Mouse (Mus musculus) megakaryocyte, embryonic 14.5 days (primary cell): ENCODE measurements around the gene Prom2. TPM values are rescaled to one million over a fixed set of nuclear protein-coding genes. Genes with fewer than 3 reads are reported as not detected.
A peak's percentile ranks its signal among the peaks of the same experiment; 100 is the strongest.

Source experiments
- H3K27me3 ChIP-seq: replicated peaks from 2 replicates; pipeline ENCODE3; 2012; ENCODE audit warnings: inconsistent platforms
- H3K36me3 ChIP-seq: replicated peaks from 2 replicates; pipeline ENCODE3; 2012; ENCODE audit warnings: low read length, inconsistent platforms, mixed read lengths
- H3K4me1 ChIP-seq: 2 replicates; pipeline ENCODE4 v1.6.1; 2012; ENCODE audit warnings: inconsistent platforms
- H3K4me3 ChIP-seq: replicated peaks from 2 replicates; pipeline ENCODE3; 2012; ENCODE audit warnings: moderate library complexity, mild to moderate bottlenecking, inconsistent platforms
- H3K9me3 ChIP-seq: 2 replicates; pipeline ENCODE4 v1.6.1; 2012; ENCODE audit warnings: inconsistent platforms
- FLI1 ChIP-seq: IDR thresholded peaks from 2 replicates; pipeline ENCODE4 v1.6.1; 2012; ENCODE audit warnings: low read length, inconsistent platforms, mixed read lengths
- GATA1 ChIP-seq: IDR thresholded peaks from 3 replicates; pipeline ENCODE4 v1.6.1; 2012; ENCODE audit warnings: mixed read lengths, low read length, inconsistent platforms, borderline replicate concordance
- polyA plus RNA-seq: library from polyadenylated mRNA; stranded (reverse); fragments of >175 nt; gene quantifications from 2 replicates; pipeline ENCODE4 v1.2.3, GENCODE M21; 2012; ENCODE audit warnings: low replicate concordance; ENCODE audit not compliant: insufficient read depth

Gene Prom2
- polyA plus RNA-seq, 1 experiment: not detected

DNA sequence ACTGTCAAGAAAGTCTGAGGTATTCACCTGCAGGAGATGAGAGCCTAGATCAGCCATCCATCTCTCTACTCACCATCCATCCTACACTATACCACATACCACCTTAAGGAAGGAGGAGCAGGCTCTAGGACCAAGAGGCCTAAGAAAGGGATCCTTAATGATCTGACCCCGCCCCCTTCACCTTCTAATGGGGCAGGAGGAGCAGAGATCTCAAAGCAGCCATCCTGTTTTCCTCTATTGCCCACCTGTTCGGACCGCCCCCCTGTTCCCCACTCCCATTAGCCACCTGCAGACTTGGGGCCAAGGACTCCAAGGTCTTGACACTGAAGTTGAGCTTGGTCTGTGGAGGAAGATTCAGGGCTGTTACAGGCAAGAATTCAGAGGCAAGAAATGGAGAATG lies 10.8 kb downstream of the Prom2 start:
- TF ChIP-seq GATA1 (no peak), FLI1 (no peak)
- Histone ChIP-seq H3K9me3 (no peaks in the 10 kb centered on the region), H3K4me3 (no peak overlapping the region), H3K36me3 (no peaks in the 10 kb centered on the region), H3K27me3 (peaks cover 73% of the 10 kb centered on the region), H3K4me1 (no peaks in the 10 kb centered on the region)

DNA sequence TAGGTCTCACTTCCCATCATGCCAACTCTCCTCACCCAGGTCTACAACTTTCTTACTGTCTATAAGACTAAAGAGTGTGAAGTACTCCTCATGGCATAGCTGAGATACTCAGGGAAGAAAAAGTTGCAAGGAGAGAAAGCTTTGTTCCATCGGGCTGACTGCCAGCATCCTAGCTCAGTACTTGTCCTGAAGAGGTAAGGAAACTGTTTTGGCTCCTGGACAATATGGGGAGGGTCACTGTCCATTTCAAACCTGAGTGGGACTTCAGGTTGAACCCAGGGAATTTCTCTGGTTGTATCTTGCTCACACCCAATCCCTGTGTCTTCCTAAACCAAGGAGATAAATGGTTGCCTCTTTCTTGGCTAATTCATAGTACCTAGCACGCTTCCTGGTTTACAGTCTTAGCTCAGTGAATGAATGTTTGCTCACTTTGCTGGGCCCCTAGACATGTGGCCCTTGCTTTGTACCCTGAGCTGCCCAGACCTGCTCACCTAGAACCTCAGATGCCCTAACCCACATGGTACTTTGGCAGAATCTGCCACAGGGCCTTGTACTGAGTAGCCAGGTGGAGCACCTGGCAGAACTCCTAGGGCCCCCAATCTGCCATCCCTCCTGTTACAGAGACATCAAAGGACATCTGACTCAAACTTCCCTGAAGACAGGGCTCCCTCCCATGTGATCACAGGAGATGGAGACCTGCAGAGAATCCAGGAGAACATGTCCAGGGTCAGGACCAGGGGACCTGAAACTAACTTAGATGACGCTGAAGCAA lies 16.1 kb downstream of the Prom2 start:
- H3K4me1 ChIP-seq: peaks cover 22% of the 10 kb centered on the region
- H3K36me3 ChIP-seq: no peaks in the 10 kb centered on the region
- H3K4me3 ChIP-seq: no peak overlapping the region
- H3K27me3 ChIP-seq: peaks cover 88% of the 10 kb centered on the region
- TF ChIP-seq FLI1: no peak
- TF ChIP-seq GATA1: no peak
- no peaks in the 10 kb centered on the region for H3K9me3 ChIP-seq

DNA sequence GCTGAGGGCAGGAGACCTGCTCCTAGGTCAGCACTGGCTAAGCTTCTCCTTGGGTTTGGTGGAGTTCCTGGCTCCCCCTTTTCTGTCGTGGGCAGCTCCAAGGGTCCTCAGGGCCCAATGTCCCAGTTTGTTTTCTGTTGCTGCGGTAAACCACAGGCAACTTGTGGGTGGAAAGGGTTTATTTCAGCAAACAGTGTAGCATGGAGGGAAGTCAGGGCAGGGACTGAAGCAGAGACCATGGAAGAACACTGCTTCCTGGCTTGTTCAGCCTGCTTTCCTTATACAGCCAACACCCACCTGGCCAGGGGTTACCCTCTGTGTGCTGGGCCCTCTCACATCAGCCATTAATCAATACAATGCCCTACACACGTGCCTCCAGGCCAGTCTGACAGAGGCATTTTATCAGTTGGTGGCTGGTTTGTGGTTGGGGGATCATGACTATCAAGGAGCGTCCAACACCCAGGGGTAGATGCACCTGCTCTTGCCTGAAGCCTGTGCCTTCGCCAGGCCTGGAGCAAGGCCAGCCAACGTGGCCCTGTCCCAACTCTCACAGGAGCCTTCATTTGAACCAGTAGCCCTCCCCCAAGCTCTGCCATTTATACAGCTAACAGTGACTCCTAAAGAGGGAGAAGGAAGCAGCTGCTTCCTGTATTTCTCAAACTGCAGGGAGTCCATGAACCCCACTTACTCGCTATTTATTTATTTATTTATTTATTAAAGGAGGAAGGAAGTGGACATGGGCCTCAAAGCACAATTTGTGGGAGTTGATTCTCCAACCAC lies 17.1 kb downstream of the Prom2 start:
- no peak for TF ChIP-seq FLI1
- no peak for TF ChIP-seq GATA1
- H3K4me3 ChIP-seq: no peak overlapping the region

DNA sequence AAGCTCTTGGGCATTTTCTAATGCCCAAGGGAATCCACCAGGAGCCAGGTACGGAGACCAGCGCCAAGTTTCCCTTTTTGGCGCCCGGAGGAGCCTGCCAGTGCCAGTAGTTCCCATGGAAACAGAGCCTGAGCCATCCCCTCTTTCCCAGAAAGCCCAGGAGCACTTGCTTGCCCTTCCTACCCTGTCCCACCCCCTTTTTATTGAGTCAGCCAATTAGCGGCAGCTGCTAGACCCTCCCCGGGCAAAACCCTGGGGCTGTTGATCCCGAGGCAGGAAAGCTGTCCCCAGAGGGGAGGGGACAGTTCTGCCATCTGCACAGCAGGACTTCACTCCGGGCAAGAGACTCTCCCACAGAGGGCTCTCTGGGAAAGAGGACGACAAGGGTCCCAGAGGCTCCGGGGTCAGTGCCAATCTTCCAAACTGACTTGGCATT lies 19.2 kb downstream of the Prom2 start, which contains the start of gene Kcnip3:
Kcnip3 (minus strand) TSS at position 89 of the 436 bp plus-strand sequence.
- H3K36me3 ChIP-seq: no peaks in the 10 kb centered on the region
- TF ChIP-seq FLI1: no peak
- no peak for TF ChIP-seq GATA1
- H3K27me3 ChIP-seq: peaks cover 89% of the 10 kb centered on the region
- H3K4me3 ChIP-seq: peak within 1 kb of the TSS; percentile 42
- H3K9me3 ChIP-seq: no peaks in the 10 kb centered on the region
- peaks cover 22% of the 10 kb centered on the region for H3K4me1 ChIP-seq

More for the DNA sequence above, 17.1 kb downstream of the Prom2 start:
- peaks cover 22% of the 10 kb centered on the region for H3K4me1 ChIP-seq
- peaks cover 88% of the 10 kb centered on the region for H3K27me3 ChIP-seq
- no peaks in the 10 kb centered on the region for H3K9me3 ChIP-seq
- no peaks in the 10 kb centered on the region for H3K36me3 ChIP-seq

DNA sequence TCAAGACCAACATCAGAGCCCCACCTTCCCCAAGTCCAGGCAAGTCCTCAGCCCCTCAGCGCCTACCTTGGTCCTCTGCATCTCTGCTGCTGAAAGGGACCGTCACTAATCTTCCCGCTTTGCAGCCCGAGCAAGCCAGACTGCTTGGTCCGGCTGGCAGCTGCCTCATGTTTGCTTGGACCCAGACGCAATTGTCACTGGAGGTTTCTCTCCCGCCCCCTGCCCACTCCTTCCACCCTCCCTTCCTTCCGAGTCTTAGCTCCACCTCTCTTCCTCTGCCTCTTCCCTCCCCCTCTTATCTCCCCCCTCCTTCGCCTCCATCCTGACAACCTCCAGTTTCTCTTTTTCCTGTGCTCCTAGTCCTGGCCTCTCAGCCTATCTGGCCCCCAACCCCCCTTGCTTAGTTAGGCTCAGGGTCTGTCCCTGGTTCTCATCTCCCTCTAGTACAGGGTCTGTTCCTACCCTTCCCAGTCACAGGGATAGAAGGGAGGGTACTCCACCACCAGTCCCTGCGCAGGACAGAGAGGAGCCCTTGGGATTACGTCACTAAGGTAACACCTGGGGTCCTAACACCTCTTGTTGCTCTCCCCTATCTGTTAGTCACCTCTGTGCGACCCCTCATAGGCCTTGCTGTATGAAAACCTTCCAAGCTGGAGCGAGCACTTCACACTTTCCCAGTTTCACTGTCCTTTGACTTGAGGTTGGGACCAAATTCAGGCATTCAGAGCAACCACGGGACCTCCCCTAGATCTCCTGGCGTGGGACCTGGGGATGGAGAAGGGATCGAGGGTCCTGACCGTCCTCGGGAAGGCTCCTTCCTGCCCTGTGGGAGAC lies 19.9 kb downstream of the Prom2 start:
- TF ChIP-seq GATA1 (no peak), FLI1 (no peak)
- no peaks in the 10 kb centered on the region for H3K36me3 ChIP-seq
- H3K27me3 ChIP-seq: peaks cover 91% of the 10 kb centered on the region
- H3K4me1 ChIP-seq: peaks cover 22% of the 10 kb centered on the region
- H3K4me3 ChIP-seq: peak overlapping the region; percentile 42
- no peaks in the 10 kb centered on the region for H3K9me3 ChIP-seq

DNA sequence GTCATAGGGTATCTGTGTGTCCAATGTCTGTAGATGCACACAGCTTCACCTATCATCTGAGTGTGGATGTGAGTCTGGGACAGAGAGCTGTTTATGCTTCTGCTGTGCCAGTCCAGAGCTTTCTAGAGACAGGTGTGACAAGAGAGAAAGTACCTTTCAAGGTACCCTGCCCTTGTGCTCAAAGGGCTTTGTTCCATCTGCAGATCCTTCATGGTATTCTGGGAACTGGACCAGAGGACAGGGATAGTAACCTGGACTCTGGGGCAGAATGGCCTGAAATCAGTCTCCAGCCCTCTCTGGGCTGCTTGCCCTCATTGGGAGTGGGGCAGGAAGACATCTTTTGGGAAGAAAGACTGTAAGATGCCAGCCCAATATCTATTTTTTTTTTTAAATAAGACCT lies 21.1 kb downstream of the Prom2 start:
- H3K4me1 ChIP-seq: peaks cover 22% of the 10 kb centered on the region
- H3K4me3 ChIP-seq: no peak overlapping the region
- no peaks in the 10 kb centered on the region for H3K36me3 ChIP-seq
- no peak for TF ChIP-seq FLI1
- no peak for TF ChIP-seq GATA1
- no peaks in the 10 kb centered on the region for H3K9me3 ChIP-seq
- peaks cover 92% of the 10 kb centered on the region for H3K27me3 ChIP-seq

GRCm38 (mm10) chr2:127519308-127519707 lies 22.0 kb downstream of the Prom2 start:
- TF ChIP-seq FLI1: no peak
- no peak for TF ChIP-seq GATA1
- no peaks in the 10 kb centered on the region for H3K36me3 ChIP-seq
- H3K4me1 ChIP-seq: peaks cover 17% of the 10 kb centered on the region
- no peaks in the 10 kb centered on the region for H3K9me3 ChIP-seq
- H3K4me3 ChIP-seq: no peak overlapping the region
- H3K27me3 ChIP-seq: peaks cover 88% of the 10 kb centered on the region

- H3K9me3 ChIP-seq: no peaks in the 10 kb centered on the region
- peaks cover 83% of the 10 kb centered on the region for H3K27me3 ChIP-seq
- no peak overlapping the region for H3K4me3 ChIP-seq
- TF ChIP-seq FLI1: no peak
- no peak for TF ChIP-seq GATA1
- H3K4me1 ChIP-seq: peaks cover 12% of the 10 kb centered on the region
- no peaks in the 10 kb centered on the region for H3K36me3 ChIP-seq
These were observed 22.4 kb downstream of the Prom2 start for GRCm38 (mm10) chr2:127518831-127519230.

DNA sequence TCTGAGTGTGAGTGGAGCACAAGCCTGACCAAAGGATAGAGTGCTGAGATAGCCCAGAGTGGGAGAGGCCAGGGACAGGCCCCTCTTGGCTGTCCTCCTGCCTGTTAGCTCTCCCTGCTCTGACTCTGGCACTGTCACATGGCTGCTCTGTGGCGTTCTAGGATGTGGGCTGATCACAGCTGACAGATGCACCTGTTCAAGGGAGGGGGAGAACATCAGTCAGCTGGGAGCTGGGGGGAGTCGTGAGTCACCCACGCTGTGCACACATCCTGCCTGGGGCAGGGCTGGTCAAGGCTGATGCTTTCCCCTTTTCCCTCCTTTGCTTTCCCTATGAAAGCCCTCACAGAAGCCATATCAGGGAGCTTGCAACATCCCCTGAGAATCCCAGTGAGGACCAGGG lies 23.0 kb downstream of the Prom2 start:
- Histone ChIP-seq H3K27me3 (peaks cover 78% of the 10 kb centered on the region), H3K36me3 (no peaks in the 10 kb centered on the region), H3K4me1 (peaks cover 10% of the 10 kb centered on the region), H3K9me3 (no peaks in the 10 kb centered on the region), H3K4me3 (peak overlapping the region; percentile 28)
- TF ChIP-seq GATA1 (no peak), FLI1 (no peak)
